Mouse (Mus musculus) bone marrow, adult 2 months (tissue): ENCODE results near the gene Hoxd9. TPM values are rescaled to one million over a fixed set of nuclear protein-coding genes. Genes with fewer than 3 reads are reported as not detected.

Source experiments
- H3K27ac ChIP-seq: fragments of 200-500 bp; 2 replicates; pipeline ENCODE4 v1.5.1; 2012; ENCODE audit warnings: low read depth, mild to moderate bottlenecking, control low read depth, inconsistent platforms, low read length; ENCODE audit not compliant: control insufficient read depth, poor library complexity, insufficient read depth
- H3K4me1 ChIP-seq: fragments of 200-500 bp; 2 replicates; pipeline ENCODE4 v1.6.1; 2011; ENCODE audit warnings: low read length; ENCODE audit not compliant: control insufficient read depth, insufficient read depth
- H3K4me3 ChIP-seq: fragments of 200-500 bp; replicated peaks from 2 replicates; pipeline ENCODE3; 2011; ENCODE audit warnings: mild to moderate bottlenecking, low read depth, low read length, control low read depth; ENCODE audit not compliant: control insufficient read depth
- CTCF ChIP-seq: fragments of 200-500 bp; IDR thresholded peaks from 2 replicates; pipeline ENCODE4 v1.5.1; 2011; ENCODE audit warnings: low read length, control low read depth; ENCODE audit not compliant: control insufficient read depth, insufficient read depth
- POLR2A ChIP-seq: fragments of 200-500 bp; IDR thresholded peaks from 2 replicates; pipeline ENCODE4 v1.6.1; 2011; ENCODE audit warnings: low read depth, mild to moderate bottlenecking, control low read depth, low read length, borderline replicate concordance; ENCODE audit not compliant: control insufficient read depth
- WGBS: fragments of 180-500 bp; shearing (Covaris S2); methylation state at CpG from one replicate; pipeline ENCODE4 v1.1.7; 2018; 5-methylcytosine and 5-hydroxymethylcytosine counted together
- polyA plus RNA-seq: library from polyadenylated mRNA; stranded (reverse); fragments of >200 nt; gene quantifications from 2 replicates; pipeline ENCODE4 v1.2.4, GENCODE M21; 2011; ENCODE audit warnings: low replicate concordance; ENCODE audit not compliant: missing spikeins, insufficient read depth, insufficient read length

Gene Hoxd9
- polyA plus RNA-seq, 1 experiment: not detected

DNA sequence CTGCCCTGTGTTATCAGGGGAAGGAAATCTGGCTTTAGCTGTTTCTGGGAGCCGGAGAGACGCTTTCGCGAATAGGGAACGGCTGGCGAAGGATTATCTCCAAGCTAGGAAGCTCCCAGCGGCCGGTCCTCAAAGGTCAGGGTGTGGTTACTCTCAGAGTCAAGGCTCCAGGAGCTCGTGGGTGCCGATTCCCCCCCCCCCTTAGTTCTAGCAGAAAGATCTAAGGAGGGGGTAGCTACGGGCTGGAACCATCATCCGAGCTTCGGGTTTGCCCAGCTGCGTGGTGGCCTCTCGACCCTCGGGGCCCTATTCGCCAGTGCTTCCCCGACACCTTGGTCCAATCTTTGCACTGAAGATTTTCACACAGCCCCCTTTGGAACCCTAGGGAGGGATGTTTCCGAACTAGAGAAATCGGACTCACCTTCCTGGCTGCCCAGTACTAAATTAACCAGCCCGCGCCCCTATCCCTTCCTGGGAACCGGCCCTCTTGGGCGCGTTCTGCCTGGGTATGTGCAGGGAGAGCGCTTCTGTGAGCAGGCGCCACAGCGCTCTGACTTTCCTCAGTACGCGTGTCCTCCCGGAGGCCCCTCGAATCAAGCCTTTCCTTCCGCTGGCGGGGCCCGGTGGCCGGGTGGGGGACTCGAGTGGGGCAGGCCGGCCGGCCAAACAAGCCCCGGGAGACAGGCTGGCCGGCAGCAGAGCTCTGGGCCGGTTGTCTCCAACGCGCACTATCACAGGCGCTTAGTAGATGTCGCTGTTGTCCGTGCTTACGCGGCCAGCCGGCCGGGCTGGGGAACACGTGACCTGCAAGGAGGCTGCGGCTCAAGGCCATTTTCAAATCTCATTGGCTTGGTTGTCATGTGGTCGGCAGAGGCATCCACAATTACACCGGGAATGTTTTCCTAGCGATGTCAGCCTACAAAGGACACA is 6.2 kb upstream of the Hoxd9 start, which contains the start of gene Hoxd10:
TSS of gene Hoxd10 (plus strand) at position 903 of the 930 bp plus-strand sequence.
- Histone ChIP-seq H3K27ac (no peak within 1 kb of the TSS), H3K4me1 (no peaks in the 10 kb centered on the region), H3K4me3 (no peak within 1 kb of the TSS)
- TF ChIP-seq CTCF: no peak
- no peak for TF ChIP-seq POLR2A
- 9% methylated on average over 56 of the region's 56 CpGs for WGBS

DNA sequence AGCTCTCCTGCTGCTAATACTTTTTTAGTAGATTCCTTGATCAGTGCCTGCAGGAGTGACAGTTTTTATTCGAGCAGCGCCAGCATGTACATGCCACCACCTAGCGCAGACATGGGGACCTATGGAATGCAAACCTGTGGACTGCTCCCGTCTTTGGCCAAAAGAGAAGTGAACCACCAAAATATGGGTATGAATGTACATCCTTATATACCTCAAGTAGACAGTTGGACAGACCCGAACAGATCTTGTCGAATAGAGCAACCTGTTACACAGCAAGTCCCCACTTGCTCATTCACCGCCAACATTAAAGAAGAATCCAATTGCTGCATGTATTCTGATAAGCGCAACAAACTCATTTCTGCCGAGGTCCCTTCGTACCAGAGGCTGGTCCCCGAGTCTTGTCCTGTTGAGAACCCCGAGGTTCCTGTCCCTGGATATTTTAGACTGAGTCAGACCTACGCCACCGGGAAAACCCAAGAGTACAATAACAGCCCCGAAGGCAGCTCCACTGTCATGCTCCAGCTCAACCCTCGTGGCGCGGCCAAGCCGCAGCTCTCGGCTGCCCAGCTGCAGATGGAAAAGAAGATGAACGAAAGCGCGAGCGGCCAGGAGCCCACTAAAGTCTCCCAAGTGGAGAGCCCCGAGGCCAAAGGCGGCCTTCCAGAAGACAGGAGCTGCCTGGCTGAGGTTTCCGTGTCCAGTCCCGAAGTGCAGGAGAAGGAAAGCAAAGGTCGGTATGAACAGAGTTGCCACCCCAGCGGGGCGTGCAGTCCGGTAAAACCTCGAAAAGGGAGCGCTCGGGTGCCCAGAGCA is 5.3 kb upstream of the Hoxd9 start:
- Histone ChIP-seq H3K4me3 (no peak overlapping the region), H3K4me1 (no peaks in the 10 kb centered on the region), H3K27ac (no peak overlapping the region)
- TF ChIP-seq CTCF: no peak
- no peak for TF ChIP-seq POLR2A
- 6% methylated on average over 35 of the region's 35 CpGs for WGBS

DNA sequence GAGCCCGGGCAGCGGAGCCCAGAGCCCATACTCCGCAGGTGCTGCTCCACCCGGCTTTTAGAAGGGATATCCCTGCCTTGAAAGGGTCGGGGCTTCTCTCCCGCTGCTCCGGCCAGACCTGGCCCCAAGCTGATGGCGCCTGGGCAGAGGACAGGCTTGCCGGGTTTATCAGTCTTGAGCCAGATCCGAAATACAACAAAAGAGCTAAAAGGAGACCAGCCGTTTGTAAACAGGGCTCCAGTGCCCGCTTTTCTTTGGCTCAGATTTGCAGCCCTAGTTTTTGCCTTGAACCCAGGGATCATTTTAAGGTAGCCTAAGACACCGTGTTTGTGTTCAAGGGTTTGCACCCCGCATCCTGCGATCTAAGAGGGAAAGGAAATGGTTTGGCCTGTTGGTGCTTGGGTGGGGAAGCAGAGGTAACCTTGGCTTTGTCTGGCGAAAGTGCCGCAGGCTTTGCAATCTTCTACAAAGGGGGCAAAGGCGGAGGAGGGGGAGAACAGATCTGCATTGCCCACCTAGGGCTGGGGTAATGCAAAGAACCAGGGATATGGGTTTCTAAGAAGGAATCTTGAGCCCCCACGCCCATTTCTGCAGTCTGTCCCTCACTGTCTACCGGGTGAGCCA is 4.6 kb upstream of the Hoxd9 start:
- TF ChIP-seq CTCF (no peak), POLR2A (no peak)
- H3K4me1 ChIP-seq: no peaks in the 10 kb centered on the region
- WGBS: 4% methylated on average over 20 of the region's 20 CpGs
- H3K27ac ChIP-seq: no peak overlapping the region
- H3K4me3 ChIP-seq: no peak overlapping the region

DNA sequence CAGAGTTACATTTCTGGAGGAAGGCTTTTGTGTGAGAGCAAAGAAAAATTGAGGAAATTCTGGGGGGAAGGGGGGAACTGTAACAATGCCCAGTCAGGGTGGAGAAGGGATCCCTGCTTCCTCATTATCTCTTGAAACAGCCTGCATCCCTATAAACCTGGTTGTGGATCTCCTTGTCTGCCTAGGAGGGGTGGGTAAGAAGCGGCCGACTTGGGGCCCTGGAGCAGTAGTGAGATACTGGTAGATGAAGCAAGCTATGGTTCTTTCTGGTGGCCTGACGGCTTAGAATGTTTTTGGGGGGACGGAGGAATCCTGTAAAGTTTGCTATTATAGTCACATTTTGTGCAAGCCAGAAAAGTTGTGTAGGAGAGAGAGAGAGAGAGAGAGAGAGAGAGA is 4.1 kb upstream of the Hoxd9 start:
- WGBS: 27% methylated on average over 4 of the region's 4 CpGs
- Histone ChIP-seq H3K4me1 (no peaks in the 10 kb centered on the region), H3K27ac (no peak overlapping the region), H3K4me3 (no peak overlapping the region)
- TF ChIP-seq POLR2A (no peak), CTCF (no peak)

DNA sequence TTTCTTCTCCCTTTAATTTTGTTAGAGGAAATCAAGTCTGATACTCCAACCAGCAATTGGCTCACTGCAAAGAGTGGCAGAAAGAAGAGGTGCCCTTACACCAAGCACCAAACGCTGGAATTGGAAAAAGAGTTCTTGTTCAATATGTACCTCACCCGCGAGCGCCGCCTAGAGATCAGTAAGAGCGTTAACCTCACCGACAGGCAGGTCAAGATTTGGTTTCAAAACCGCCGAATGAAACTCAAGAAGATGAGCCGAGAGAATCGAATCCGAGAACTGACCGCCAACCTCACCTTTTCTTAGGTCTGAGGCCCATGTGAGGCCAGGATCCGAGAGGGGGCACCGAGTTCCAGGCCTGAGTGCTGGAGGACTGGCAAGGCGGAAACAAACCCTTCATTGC is 3.5 kb upstream of the Hoxd9 start:
- Histone ChIP-seq H3K4me3 (no peak overlapping the region), H3K4me1 (no peaks in the 10 kb centered on the region), H3K27ac (no peak overlapping the region)
- TF ChIP-seq CTCF (peak; percentile 30; the same call in 1 of the 2 replicates), POLR2A (no peak)
- WGBS: 8% methylated on average over 16 of the region's 16 CpGs

DNA sequence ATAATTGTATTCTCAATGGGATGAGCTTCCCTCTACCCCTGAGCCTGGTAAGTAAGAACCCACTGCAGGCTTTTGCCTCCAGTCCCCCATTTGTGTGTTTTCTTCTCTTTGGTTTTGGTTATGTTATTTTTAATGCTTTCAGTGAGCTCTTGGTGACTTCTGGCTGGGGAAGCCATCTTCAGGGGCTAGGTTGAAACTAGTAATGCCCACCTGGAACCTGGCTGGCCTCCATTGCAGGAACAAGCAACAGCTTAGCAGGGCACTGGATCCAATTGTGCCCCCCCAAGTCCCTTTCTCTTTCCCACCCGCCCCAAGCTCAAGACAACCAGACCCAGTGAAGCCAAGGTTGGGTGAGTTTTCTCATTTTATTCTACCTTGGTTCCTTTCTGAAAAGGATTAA is 2.1 kb upstream of the Hoxd9 start:
- H3K4me3 ChIP-seq: no peak overlapping the region
- TF ChIP-seq CTCF (no peak), POLR2A (no peak)
- 27% methylated on average over 1 of the region's 1 CpGs for WGBS
- no peak overlapping the region for H3K27ac ChIP-seq
- H3K4me1 ChIP-seq: no peaks in the 10 kb centered on the region

DNA sequence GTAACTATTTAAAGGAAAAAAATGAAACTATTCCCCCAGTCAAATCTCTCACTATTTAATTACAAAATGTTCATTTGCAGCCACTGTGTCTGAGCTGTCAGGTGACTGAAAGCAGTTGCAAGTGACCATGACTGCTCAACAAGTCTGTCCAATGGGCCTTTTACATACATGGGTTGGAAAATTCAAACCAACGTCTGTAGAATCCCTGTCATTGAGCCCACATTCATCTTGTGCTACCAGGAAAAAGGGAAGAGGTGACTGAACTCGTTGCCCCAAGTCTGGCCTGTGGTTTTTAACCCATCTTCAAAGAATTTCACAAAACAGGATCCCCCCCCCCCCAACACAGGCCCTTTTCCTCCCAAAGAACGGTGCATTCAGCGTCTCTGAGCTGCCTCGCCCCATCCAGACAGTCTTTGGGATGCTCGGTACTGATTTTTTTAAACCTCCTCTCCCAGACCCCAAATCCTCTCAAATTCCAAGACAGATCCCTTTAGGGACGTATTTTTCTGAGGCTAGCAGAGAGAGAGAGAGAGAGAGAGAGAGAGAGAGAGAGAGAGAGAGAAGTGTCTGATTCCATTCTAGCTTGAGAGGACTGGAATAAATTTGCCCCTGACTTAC is 1.6 kb upstream of the Hoxd9 start:
- TF ChIP-seq POLR2A: no peak
- no peak for TF ChIP-seq CTCF
- no peak overlapping the region for H3K27ac ChIP-seq
- 19% methylated on average over 7 of the region's 7 CpGs for WGBS
- no peak overlapping the region for H3K4me3 ChIP-seq
- H3K4me1 ChIP-seq: no peaks in the 10 kb centered on the region
